Mouse (Mus musculus) ES-E14 (cell line): ENCODE data around the gene Olfr288. TPM values are rescaled to one million over a fixed set of nuclear protein-coding genes. Genes with fewer than 3 reads are reported as not detected.

ENCODE experiments used
- DNase-seq: peaks from one replicate; pipeline ENCODE4 v3.0.0-alpha.2; 2013; ENCODE audit warnings: low read depth, low spot score
- H3K27ac ChIP-seq: 2 replicates; pipeline ENCODE4 v1.5.1; 2012; ENCODE audit warnings: low read depth, mild to moderate bottlenecking, low read length, moderate library complexity, mixed read lengths; ENCODE audit not compliant: poor library complexity, insufficient read depth, severe bottlenecking
- H3K36me3 ChIP-seq: 2 replicates; pipeline ENCODE4 v1.6.1; 2012; ENCODE audit warnings: mild to moderate bottlenecking, low read length, moderate library complexity, mixed read lengths; ENCODE audit not compliant: control insufficient read depth, poor library complexity, insufficient read depth, severe bottlenecking
- H3K4me1 ChIP-seq, 2 experiments: fragments of 150-350 bp in 1 of 2; sonication (generic) in 1 of 2; 2 replicates each; pipeline ENCODE4 v1.6.1; 2012; ENCODE audit warnings: low read length in 2 of 2, mild to moderate bottlenecking in 1 of 2, mixed read lengths in 1 of 2; ENCODE audit not compliant: control insufficient read depth in 2 of 2, insufficient read depth in 2 of 2, poor library complexity in 1 of 2
- H3K4me3 ChIP-seq, 2 experiments: fragments of 150-350 bp in 1 of 2; sonication (generic) in 1 of 2; 2 replicates each; pipeline ENCODE4 v1.5.1; 2012; ENCODE audit warnings: low read length in 2 of 2, low read depth in 1 of 2, mild to moderate bottlenecking in 1 of 2, mixed read lengths in 1 of 2; ENCODE audit not compliant: insufficient read depth in 1 of 2, poor library complexity in 1 of 2, severe bottlenecking in 1 of 2
- H3K9ac ChIP-seq: 2 replicates; pipeline ENCODE4 v1.6.1; 2012; ENCODE audit warnings: low read depth, mild to moderate bottlenecking, low read length, mixed read lengths; ENCODE audit not compliant: poor library complexity, insufficient read depth, severe bottlenecking
- H3K9me3 ChIP-seq: fragments of 150-350 bp; sonication (generic); 2 replicates; pipeline ENCODE4 v1.6.1; 2012; ENCODE audit warnings: low read depth, mild to moderate bottlenecking, low read length; ENCODE audit not compliant: control insufficient read depth, insufficient read depth
- CHD2 ChIP-seq: IDR thresholded peaks from 2 replicates; pipeline ENCODE4 v1.6.1; 2014; ENCODE audit warnings: mild to moderate bottlenecking, low read depth, low read length, inconsistent platforms
- HCFC1 ChIP-seq: IDR thresholded peaks from 2 replicates; pipeline ENCODE4 v1.6.1; 2012; ENCODE audit warnings: low read length, inconsistent platforms, borderline replicate concordance; ENCODE audit not compliant: insufficient read depth
- MAFK ChIP-seq: IDR thresholded peaks from 2 replicates; pipeline ENCODE4 v1.6.1; 2014; ENCODE audit warnings: mild to moderate bottlenecking, low read depth, low read length, inconsistent platforms; ENCODE audit not compliant: insufficient read depth
- ZC3H11A ChIP-seq: IDR thresholded peaks from 2 replicates; pipeline ENCODE4 v1.6.1; 2012; ENCODE audit warnings: low read depth, mild to moderate bottlenecking, inconsistent platforms, low read length, borderline replicate concordance
- ZNF384 ChIP-seq: IDR thresholded peaks from 2 replicates; pipeline ENCODE4 v1.6.1; 2012; ENCODE audit warnings: low read depth, low read length, inconsistent platforms
- in situ Hi-C, 2 experiments: fragments of 600-800 bp; cut with MboI; formaldehyde crosslinking; loops; one replicate each; pipeline ENCODE4 v1.15.1; 2025; ENCODE audit warnings: low sequenced_read_pairs in 2 of 2, inconsistent platforms in 1 of 2; ENCODE audit not compliant: unreplicated experiment in 2 of 2
- total RNA-seq: library from RNA; depleted of rRNA; stranded (reverse); fragments of 300-350 nt; gene quantifications from 2 replicates; pipeline ENCODE4 v1.2.3, GENCODE M21; 2012

Gene Olfr288
- total RNA-seq, 1 experiment, result not detected

DNA sequence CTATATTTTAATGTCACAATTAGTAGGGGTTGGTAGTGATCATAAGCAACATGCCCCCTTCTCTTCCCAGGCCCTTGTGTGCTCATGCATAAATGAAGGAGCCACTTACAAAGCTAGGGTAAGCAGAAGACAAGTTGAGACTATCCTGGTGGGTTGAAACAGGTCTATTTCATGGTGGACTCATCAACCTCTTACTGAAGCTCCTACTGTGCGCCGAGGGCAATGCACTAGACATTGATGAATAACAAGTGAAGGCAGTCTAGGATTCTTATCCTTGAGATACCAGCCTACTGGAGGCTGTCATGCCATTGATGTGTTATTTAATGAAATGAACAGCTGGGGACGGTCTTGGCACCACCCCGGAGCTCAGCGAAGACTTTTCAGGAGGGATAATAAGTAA, 40.1 kb downstream of the Olfr288 start:
- no peak overlapping the region for H3K9ac ChIP-seq
- TF ChIP-seq MAFK, result no peak
- no peak for TF ChIP-seq ZNF384
- TF ChIP-seq HCFC1, result no peak
- TF ChIP-seq ZC3H11A, result no peak
- no peak for TF ChIP-seq CHD2
- in situ Hi-C loops, result no loop called here
- DNase-seq, result no peak
- H3K9me3 ChIP-seq, result no peaks in the 10 kb centered on the region
- peak overlapping the region; percentile 49; the same call in 1 of the 2 replicates for H3K27ac ChIP-seq
- peaks cover 0 to 4% of the 10 kb centered on the region in 2 experiments; a peak in 1 of 4 replicates for H3K4me1 ChIP-seq
- H3K36me3 ChIP-seq, result no peaks in the 10 kb centered on the region
- no peak overlapping the region for H3K4me3 ChIP-seq

DNA sequence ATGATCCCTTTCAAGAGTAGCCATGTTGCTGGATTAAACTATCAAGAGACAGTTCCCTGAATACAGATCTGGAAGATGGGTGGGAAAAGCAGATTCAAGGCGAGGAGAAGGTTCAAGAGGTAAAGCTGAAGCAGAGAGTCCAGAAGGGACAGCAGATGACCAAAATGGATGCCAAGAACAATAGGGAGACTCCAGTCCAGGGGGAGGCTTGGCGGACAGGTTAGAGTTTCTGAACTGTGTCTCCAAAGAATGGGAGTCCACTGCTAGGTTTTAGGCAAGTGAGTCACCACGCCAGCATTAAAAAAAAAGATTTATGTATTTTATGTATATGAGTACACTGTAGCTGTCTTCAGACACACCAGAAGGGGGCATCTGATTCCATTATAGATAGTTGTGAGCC, 40.7 kb downstream of the Olfr288 start:
- Histone ChIP-seq H3K27ac (no peak overlapping the region; the same call in 1 of the 2 replicates), H3K9me3 (no peaks in the 10 kb centered on the region), H3K36me3 (no peaks in the 10 kb centered on the region), H3K4me3 (no peak overlapping the region), H3K4me1 (peaks cover 0 to 4% of the 10 kb centered on the region in 2 experiments; a peak in 1 of 4 replicates), H3K9ac (no peak overlapping the region)
- no peak for DNase-seq
- TF ChIP-seq MAFK (no peak), ZNF384 (no peak), HCFC1 (no peak), CHD2 (no peak), ZC3H11A (no peak)
- in situ Hi-C loops, result loop anchor here in 1 of 2 experiments (5.0 kb wide), 1 partner anchor 57 kb away; no protein-coding TSS in a partner anchor

DNA sequence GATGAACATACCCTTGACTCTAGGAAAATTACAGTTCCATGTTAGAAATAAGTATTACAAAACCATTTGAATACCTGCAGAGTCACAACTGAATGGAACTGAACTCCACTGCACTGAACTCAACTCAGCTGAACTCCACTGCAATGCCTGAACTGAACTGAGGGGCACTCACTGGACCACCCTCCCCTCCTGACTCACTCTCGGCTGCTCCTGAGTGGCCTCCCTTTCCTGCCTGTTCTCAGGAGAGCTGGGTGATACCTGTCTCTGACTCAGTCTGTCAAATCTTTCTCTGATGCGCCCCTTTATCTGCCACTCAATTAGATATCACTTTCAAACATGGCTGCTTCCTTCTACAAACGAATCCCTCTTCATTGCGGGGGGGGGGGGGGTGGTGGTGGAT, 41.2 kb downstream of the Olfr288 start:
- no peak overlapping the region; the same call in 1 of the 2 replicates for H3K27ac ChIP-seq
- in situ Hi-C loops, result loop anchor here in 1 of 2 experiments (5.0 kb wide), 1 partner anchor 57 kb away; no protein-coding TSS in a partner anchor
- DNase-seq, result no peak
- no peak for TF ChIP-seq MAFK
- no peak for TF ChIP-seq ZC3H11A
- TF ChIP-seq CHD2, result no peak
- TF ChIP-seq HCFC1, result no peak
- TF ChIP-seq ZNF384, result no peak
- H3K9ac ChIP-seq, result no peak overlapping the region
- no peak overlapping the region for H3K4me3 ChIP-seq
- H3K36me3 ChIP-seq, result no peaks in the 10 kb centered on the region
- no peaks in the 10 kb centered on the region for H3K9me3 ChIP-seq
- H3K4me1 ChIP-seq, result peaks cover 0 to 4% of the 10 kb centered on the region in 2 experiments; a peak in 1 of 4 replicates

DNA sequence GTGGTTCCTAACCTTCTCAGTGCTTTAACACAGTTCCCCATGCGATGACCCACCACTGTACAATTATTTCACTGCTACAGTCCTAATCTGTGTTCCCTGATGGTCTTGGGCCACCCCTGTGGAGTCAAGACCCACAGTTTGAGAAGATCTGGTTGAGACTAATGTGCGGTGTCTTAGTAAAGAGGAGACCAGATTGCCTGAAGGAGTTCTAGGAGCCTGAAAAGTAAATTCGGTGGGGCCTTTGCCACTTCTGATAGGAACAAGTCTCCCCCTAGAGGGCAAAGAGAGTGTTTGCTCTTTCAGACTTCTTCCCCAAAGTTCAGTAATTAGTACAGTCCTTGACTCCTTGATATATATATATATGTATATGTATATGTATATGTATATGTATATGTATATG, 41.7 kb downstream of the Olfr288 start:
- Histone ChIP-seq H3K9ac (no peak overlapping the region; the same call in 1 of the 2 replicates), H3K36me3 (no peaks in the 10 kb centered on the region), H3K4me1 (peaks cover 0 to 4% of the 10 kb centered on the region in 2 experiments; a peak in 1 of 4 replicates), H3K9me3 (no peaks in the 10 kb centered on the region), H3K4me3 (no peak overlapping the region), H3K27ac (no peak overlapping the region)
- no peak for TF ChIP-seq ZNF384
- peak; percentile 47; the same call in 1 of the 2 replicates for TF ChIP-seq ZC3H11A
- in situ Hi-C loops, result loop anchor here in 1 of 2 experiments (5.0 kb wide), 1 partner anchor 56 kb away; no protein-coding TSS in a partner anchor
- DNase-seq, result no peak

DNA sequence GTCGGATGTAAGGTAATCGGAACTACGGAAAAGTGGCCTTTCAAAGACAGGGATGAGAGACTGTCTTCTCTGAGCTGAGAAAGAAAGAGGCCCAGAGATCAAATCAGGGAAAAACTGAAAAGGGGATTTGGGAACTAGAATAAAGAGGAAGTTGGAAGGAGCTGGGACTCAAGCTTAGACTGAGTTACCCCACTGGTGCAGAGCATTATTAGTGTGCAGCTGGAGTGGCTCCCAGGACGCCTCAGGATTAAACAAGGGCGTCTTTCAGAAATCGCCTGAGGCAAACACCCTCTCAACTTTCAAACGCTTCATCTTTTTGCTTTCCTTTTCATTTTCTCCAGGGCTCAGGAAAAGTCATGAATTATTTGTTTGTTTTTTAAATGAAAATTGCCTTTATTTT, 42.4 kb downstream of the Olfr288 start:
- Histone ChIP-seq H3K9me3 (no peaks in the 10 kb centered on the region), H3K36me3 (no peaks in the 10 kb centered on the region), H3K9ac (no peak overlapping the region), H3K27ac (no peak overlapping the region), H3K4me3 (no peak overlapping the region), H3K4me1 (peaks cover 0 to 4% of the 10 kb centered on the region in 2 experiments; a peak in 1 of 4 replicates)
- TF ChIP-seq MAFK, result no peak
- no peak for TF ChIP-seq HCFC1
- no peak for TF ChIP-seq ZNF384
- no peak for TF ChIP-seq ZC3H11A
- TF ChIP-seq CHD2, result no peak
- in situ Hi-C loops, result loop anchor here in 1 of 2 experiments (5.0 kb wide), 1 partner anchor 56 kb away; no protein-coding TSS in a partner anchor
- DNase-seq, result no peak
